9 mouse cellular contexts compared by ENCODE assay signal in the genomic region with DNA sequence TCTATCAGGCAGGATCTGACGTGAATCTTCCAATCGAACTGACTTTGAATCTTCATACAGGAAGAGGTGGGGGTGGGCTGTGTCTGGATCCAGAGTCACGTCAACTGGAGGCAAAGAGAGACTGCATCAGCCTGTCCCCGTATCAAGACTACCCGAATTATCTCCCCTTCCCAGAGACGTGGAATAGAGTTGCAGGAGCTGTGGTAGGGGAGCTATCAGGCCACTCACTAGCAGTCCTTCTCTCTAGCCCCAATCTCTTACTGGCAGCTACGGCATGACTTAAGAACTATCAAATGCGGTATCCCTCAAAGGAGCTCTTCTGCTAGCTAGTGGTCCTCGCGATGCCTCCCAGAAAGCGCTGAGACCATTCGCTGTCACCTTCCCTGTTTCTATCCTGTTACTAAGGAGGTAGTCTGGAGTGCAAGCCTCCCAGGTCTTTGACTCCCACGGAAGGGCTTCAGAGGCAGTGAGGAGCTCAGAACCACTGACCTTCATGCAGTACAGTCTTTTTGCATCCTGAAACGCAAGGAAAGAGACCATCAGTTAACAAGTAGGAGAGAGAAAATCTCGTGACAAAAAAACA. TPM values are rescaled to one million over a fixed set of nuclear protein-coding genes. Genes with fewer than 3 reads are reported as not detected.
DNase-seq lines count a peak whose midpoint lies in the region; ATAC-seq lines count a peak whose summit lies in the region.
"Had no signal": no experiment of that assay in that cellular context is flagged by ENCODE, and none has a peak within 500 bp of the region (broad histone marks: within the 10 kb centered on the region; RNA-seq: fewer than 3 reads in every experiment).

No protein-coding gene starts in this region.

- no peak overlapping the region for H3K9ac ChIP-seq in hindbrain, embryonic 12.5 days
- no peak overlapping the region for H3K9ac ChIP-seq in hindbrain, embryonic 14.5 days

- H3K4me3 ChIP-seq in hindbrain, embryonic 12.5 days, result no peak overlapping the region
- H3K4me3 ChIP-seq in hindbrain, embryonic 14.5 days (replicated peaks; ENCODE audit: low read length), result no peak overlapping the region

- peaks cover 11% of the 10 kb centered on the region; the same call in 1 of the 2 replicates for H3K27me3 ChIP-seq in hindbrain, embryonic 12.5 days
- 0 out of 2 replicates have a peak, but pooled peaks cover 10% of the 10 kb centered on the region for H3K27me3 ChIP-seq in hindbrain, embryonic 14.5 days (ENCODE audit: control insufficient read depth, insufficient read depth, low read length)

- 0 out of 2 replicates have a peak overlapping the region, but pooled peaks have one; percentile 1 for H3K4me2 ChIP-seq in hindbrain, embryonic 12.5 days (replicated peaks)
- no peak overlapping the region; the same call in 1 of the 2 replicates for H3K4me2 ChIP-seq in hindbrain, embryonic 14.5 days (replicated peaks)

- no peaks in the 10 kb centered on the region for H3K9me3 ChIP-seq in hindbrain, embryonic 12.5 days (replicated peaks)
- no peaks in the 10 kb centered on the region for H3K9me3 ChIP-seq in hindbrain, embryonic 14.5 days (ENCODE audit: control insufficient read depth, low read length)

- DNase-seq in hindbrain, embryonic 14.5 days (ENCODE audit: low spot score), result no peak
- DNase-seq in ES-CJ7 (ENCODE audit: low read depth, low spot score) (peak; percentile 52), liver (peak; percentile 74)
- peak; percentile 50 for DNase-seq in c-Kit-negative CD71-positive TER-119-positive erythroid progenitor cells, embryonic 14.5 days (ENCODE audit: low read depth, low spot score)

- H3K4me1 ChIP-seq in hindbrain, embryonic 12.5 days, result no peaks in the 10 kb centered on the region
- H3K4me1 ChIP-seq in hindbrain, embryonic 14.5 days (replicated peaks; ENCODE audit: control insufficient read depth, insufficient read depth, low read length), result peaks cover 5% of the 10 kb centered on the region; the same call in 1 of the 2 replicates

- 21% methylated on average over 15 of the region's 15 CpGs for WGBS in hindbrain, embryonic 12.5 days
- 22% methylated on average over 15 of the region's 15 CpGs for WGBS in hindbrain, embryonic 14.5 days

- no peak for ATAC-seq in hindbrain, embryonic 12.5 days (ENCODE audit: low FRiP score)
- ATAC-seq in hindbrain, embryonic 14.5 days (ENCODE audit: low FRiP score), result no peak
- ATAC-seq in activated CD4-positive, CD25-positive, alpha-beta regulatory T cell, adult 4 months, result no peak
- ATAC-seq in cerebellum, adult (ENCODE audit: insufficient number of reproducible peaks, low FRiP score, low TSS enrichment), result no peak

- no peaks in the 10 kb centered on the region for H3K36me3 ChIP-seq in hindbrain, embryonic 12.5 days
- H3K36me3 ChIP-seq in hindbrain, embryonic 14.5 days (replicated peaks; ENCODE audit: control insufficient read depth, insufficient read depth), result no peaks in the 10 kb centered on the region

- no peak overlapping the region for H3K27ac ChIP-seq in hindbrain, embryonic 12.5 days
- H3K27ac ChIP-seq in hindbrain, embryonic 14.5 days, result no peak overlapping the region
- H3K27ac ChIP-seq: kidney, postnatal 0 days had no signal

RNA-seq across cellular contexts. Expression of a gene that starts 6.3 kb away (rescaled TPM):
- polyA plus RNA-seq in hindbrain, embryonic 12.5 days (2016; fragmentation: Nextera tagmentation; extraction: Ambion mirVana), result 0.12 TPM in 1 of 2 replicates, not detected in the other
- 0.05 TPM in 1 of 2 replicates, not detected in the other for polyA plus RNA-seq in hindbrain, embryonic 14.5 days (2014; fragmentation: Nextera tagmentation; extraction: Ambion mirVana)
- not detected for polyA plus RNA-seq in activated CD4-positive, CD25-positive, alpha-beta regulatory T cell, adult 4 months (2017; shearing (Covaris generic))
- polyA plus RNA-seq: kidney, postnatal 0 days had no signal

RNA-seq across cellular contexts. Expression of a gene that starts 29.3 kb away (rescaled TPM):
- polyA plus RNA-seq in hindbrain, embryonic 12.5 days (2016; fragmentation: Nextera tagmentation; extraction: Ambion mirVana), result 0.34 and 0.43 TPM in 2 replicates
- polyA plus RNA-seq in hindbrain, embryonic 14.5 days (2014; fragmentation: Nextera tagmentation; extraction: Ambion mirVana), result 0.21 TPM in 1 of 2 replicates, not detected in the other
- not detected for polyA plus RNA-seq in activated CD4-positive, CD25-positive, alpha-beta regulatory T cell, adult 4 months (2017; shearing (Covaris generic))
- polyA plus RNA-seq: neural tube, embryonic 14.5 days had no signal

RNA-seq across cellular contexts. Expression of a gene that starts 35.7 kb away (rescaled TPM):
- polyA plus RNA-seq in hindbrain, embryonic 12.5 days (2016; fragmentation: Nextera tagmentation; extraction: Ambion mirVana), result 11.6 and 12.0 TPM in 2 replicates
- 8.5 and 8.9 TPM in 2 replicates for polyA plus RNA-seq in hindbrain, embryonic 14.5 days (2014; fragmentation: Nextera tagmentation; extraction: Ambion mirVana)
- polyA plus RNA-seq in activated CD4-positive, CD25-positive, alpha-beta regulatory T cell, adult 4 months (2017; shearing (Covaris generic)), result 10 to 100 TPM; 10.4 to 11.1 TPM
